Mouse (Mus musculus): ENCODE data around the gene Snai1. TPM values are rescaled to one million over a fixed set of nuclear protein-coding genes. Genes with fewer than 3 reads are reported as not detected.

Snai1 gene
- polyA plus RNA-seq, 2 experiments, result 67.9 to 123 TPM

DNA sequence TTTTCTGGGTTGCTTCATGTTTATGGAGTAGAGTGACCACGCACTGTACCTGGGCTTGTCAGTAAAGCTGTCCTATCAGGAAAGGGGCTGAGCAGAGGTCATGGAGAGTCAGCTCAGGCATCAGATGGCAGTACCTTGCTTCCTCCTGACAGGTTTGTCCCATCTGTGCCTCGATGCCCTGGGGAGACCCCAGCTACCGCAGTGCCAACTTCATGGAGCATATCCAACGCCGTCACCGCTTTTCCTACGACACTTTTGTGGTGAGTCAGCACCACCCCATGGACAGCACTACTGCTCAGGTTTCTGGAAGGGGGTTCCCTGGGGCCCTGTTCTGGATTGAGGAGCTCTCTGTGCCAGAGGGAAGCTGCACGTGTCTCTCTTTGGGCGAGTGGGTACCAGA is 25.6 kb upstream of the Snai1 start:
- peaks cover 98% of the 10 kb centered on the region for H3K36me3 ChIP-seq (ENCODE audit: control insufficient read depth, insufficient read depth, low read length)
- no peaks in the 10 kb centered on the region for H3K9me3 ChIP-seq (ENCODE audit: control insufficient read depth, low read length)
- no peak for TF ChIP-seq POLR2A (IDR thresholded peaks at IDR 0.05; ENCODE audit: borderline replicate concordance, extremely low read depth, insufficient read depth, insufficient read length)
- no peak overlapping the region for H3K4me3 ChIP-seq (replicated peaks; ENCODE audit: low read length)
- H3K27me3 ChIP-seq (ENCODE audit: control insufficient read depth, insufficient read depth, low read length), result no peaks in the 10 kb centered on the region
- ATAC-seq (ENCODE audit: low FRiP score, low read depth) (no peak), DNase-seq (ENCODE audit: low spot score) (no peak)
- H3K9ac ChIP-seq (ENCODE audit: low read depth, low read length, severe bottlenecking), result no peak overlapping the region
- H3K4me1 ChIP-seq (ENCODE audit: control insufficient read depth, insufficient read depth, low read length), result no peaks in the 10 kb centered on the region
- 93% methylated on average over 9 of the region's 9 CpGs for WGBS
- no peak overlapping the region for H3K27ac ChIP-seq (replicated peaks; ENCODE audit: low read depth, low read length)
- H3K4me2 ChIP-seq (replicated peaks; ENCODE audit: low read depth, low read length, severe bottlenecking), result no peak overlapping the region

DNA sequence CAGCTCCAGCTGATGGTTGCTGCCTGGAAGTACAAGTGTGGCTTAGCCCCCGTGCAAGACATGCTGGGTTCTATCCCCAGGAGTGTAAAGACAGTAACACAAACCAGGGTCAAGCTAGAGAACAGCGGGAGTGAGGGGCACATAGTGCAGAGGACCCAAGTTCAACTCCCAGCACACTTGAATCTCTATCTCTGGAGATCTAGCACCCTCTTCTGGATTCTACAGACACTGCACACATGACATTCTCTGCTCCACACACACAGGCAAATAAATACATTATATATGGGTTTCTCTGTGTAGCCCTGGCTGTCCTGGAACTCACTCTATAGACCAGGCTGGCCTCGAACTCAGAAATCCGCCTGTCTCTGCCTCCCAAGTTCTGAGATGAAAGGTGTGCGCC is 25.0 kb upstream of the Snai1 start:
- Histone ChIP-seq H3K27me3 (ENCODE audit: control insufficient read depth, insufficient read depth, low read length) (no peaks in the 10 kb centered on the region), H3K36me3 (ENCODE audit: control insufficient read depth, insufficient read depth, low read length) (peaks cover 98% of the 10 kb centered on the region)
- WGBS, result 98% methylated on average over 5 of the region's 5 CpGs

DNA sequence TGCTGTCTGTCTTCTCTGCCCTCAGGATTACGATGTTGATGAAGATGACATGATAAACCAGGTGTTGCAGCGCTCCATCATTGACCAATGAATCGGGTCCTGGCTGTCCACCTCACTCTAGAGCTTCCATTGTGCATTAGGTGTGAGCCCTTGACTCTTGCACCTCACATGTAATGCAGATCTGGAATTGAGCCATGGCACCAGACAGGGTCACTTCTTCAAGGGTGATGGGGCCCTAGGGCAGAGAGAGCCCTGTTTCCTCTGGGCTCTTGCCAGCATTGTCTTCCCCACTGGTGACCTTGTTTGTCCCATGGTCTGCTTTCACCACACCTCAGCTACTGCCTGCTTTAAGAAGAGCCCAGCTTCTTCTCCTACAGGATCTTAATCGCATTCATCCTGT is 23.4 kb upstream of the Snai1 start:
- Histone ChIP-seq H3K27me3 (ENCODE audit: control insufficient read depth, insufficient read depth, low read length) (no peaks in the 10 kb centered on the region), H3K27ac (replicated peaks; ENCODE audit: low read depth, low read length) (no peak overlapping the region), H3K4me3 (replicated peaks; ENCODE audit: low read length) (no peak overlapping the region), H3K36me3 (ENCODE audit: control insufficient read depth, insufficient read depth, low read length) (peaks cover 92% of the 10 kb centered on the region), H3K9ac (ENCODE audit: low read depth, low read length, severe bottlenecking) (no peak overlapping the region), H3K4me1 (ENCODE audit: control insufficient read depth, insufficient read depth, low read length) (no peaks in the 10 kb centered on the region), H3K9me3 (ENCODE audit: control insufficient read depth, low read length) (no peaks in the 10 kb centered on the region), H3K4me2 (replicated peaks; ENCODE audit: low read depth, low read length, severe bottlenecking) (no peak overlapping the region)
- DNase-seq (ENCODE audit: low spot score), result no peak
- no peak for ATAC-seq (ENCODE audit: low FRiP score, low read depth)
- no peak for TF ChIP-seq POLR2A (IDR thresholded peaks at IDR 0.05; ENCODE audit: borderline replicate concordance, extremely low read depth, insufficient read depth, insufficient read length)
- WGBS, result 96% methylated on average over 4 of the region's 4 CpGs

More for the DNA sequence above, 25.0 kb upstream of the Snai1 start:
- Histone ChIP-seq H3K4me3 (replicated peaks; ENCODE audit: low read length) (no peak overlapping the region), H3K27ac (replicated peaks; ENCODE audit: low read depth, low read length) (no peak overlapping the region), H3K4me1 (ENCODE audit: control insufficient read depth, insufficient read depth, low read length) (no peaks in the 10 kb centered on the region), H3K9me3 (ENCODE audit: control insufficient read depth, low read length) (no peaks in the 10 kb centered on the region), H3K9ac (ENCODE audit: low read depth, low read length, severe bottlenecking) (no peak overlapping the region), H3K4me2 (replicated peaks; ENCODE audit: low read depth, low read length, severe bottlenecking) (no peak overlapping the region)
- TF ChIP-seq POLR2A (IDR thresholded peaks at IDR 0.05; ENCODE audit: borderline replicate concordance, extremely low read depth, insufficient read depth, insufficient read length), result no peak
- DNase-seq (ENCODE audit: low spot score) (no peak), ATAC-seq (ENCODE audit: low FRiP score, low read depth) (no peak)

DNA sequence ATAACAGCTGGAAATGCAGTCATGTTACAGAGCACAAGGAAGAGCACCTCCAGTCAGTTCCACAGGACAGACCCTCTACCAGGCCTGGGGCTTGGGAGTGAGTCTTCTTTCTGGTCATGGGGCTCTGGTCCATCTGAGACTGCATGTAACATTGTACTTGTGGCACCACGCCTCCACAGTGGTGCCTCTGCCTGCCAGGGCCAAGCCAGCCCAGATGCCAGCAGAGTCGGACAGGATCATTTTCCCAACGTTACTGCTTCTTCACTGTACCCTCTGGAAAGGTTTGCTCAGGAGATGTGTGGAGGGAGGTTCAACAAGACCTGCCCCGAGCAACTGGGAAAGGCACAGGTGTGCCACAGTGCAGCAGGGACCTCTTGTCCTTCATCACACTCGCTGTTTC is 22.3 kb upstream of the Snai1 start:
- peaks cover 82% of the 10 kb centered on the region for H3K36me3 ChIP-seq (ENCODE audit: control insufficient read depth, insufficient read depth, low read length)
- H3K4me3 ChIP-seq (replicated peaks; ENCODE audit: low read length), result no peak overlapping the region
- 85% methylated on average over 5 of the region's 5 CpGs for WGBS
- ATAC-seq (ENCODE audit: low FRiP score, low read depth), result no peak
- no peaks in the 10 kb centered on the region for H3K27me3 ChIP-seq (ENCODE audit: control insufficient read depth, insufficient read depth, low read length)
- no peak for DNase-seq (ENCODE audit: low spot score)
- no peak overlapping the region for H3K4me2 ChIP-seq (replicated peaks; ENCODE audit: low read depth, low read length, severe bottlenecking)
- no peaks in the 10 kb centered on the region for H3K4me1 ChIP-seq (ENCODE audit: control insufficient read depth, insufficient read depth, low read length)
- H3K9ac ChIP-seq (ENCODE audit: low read depth, low read length, severe bottlenecking), result no peak overlapping the region
- H3K27ac ChIP-seq (replicated peaks; ENCODE audit: low read depth, low read length), result no peak overlapping the region
- no peak for TF ChIP-seq POLR2A (IDR thresholded peaks at IDR 0.05; ENCODE audit: borderline replicate concordance, extremely low read depth, insufficient read depth, insufficient read length)
- H3K9me3 ChIP-seq (ENCODE audit: control insufficient read depth, low read length), result no peaks in the 10 kb centered on the region

DNA sequence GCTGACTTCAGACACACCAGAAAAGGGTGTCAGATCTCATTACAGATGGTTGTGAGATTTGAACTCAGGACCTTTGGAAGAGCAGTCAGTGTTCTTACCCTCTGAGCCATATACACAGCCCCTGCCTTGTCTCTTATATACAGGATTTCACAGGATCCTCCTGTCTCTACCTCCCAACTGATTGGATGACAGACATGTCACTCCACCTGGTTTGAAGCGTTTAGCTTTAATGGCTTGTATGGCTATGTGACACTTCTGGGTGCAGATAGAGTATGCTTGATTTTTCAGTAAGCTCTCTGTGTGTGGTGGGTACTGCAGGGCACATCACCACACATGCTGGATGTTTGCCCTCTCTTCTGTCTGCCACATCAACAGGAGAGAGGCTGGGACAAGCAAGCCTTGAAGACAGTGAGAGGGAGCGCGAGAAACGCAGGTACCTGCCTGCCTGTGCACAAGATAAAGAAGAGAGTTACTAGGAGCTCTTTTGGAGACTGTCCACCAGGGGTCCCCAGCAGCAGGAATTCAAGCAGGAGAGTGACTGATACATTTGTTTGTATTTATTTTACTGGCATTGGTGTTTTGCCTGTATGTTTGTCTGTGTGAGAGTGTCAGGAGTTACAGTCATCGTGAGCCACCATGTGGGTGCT is 18.3 kb upstream of the Snai1 start:
- 84% methylated on average over 5 of the region's 5 CpGs for WGBS
- DNase-seq (ENCODE audit: low spot score) (no peak), ATAC-seq (ENCODE audit: low FRiP score, low read depth) (no peak)
- no peak overlapping the region for H3K4me3 ChIP-seq (replicated peaks; ENCODE audit: low read length)
- TF ChIP-seq POLR2A (IDR thresholded peaks at IDR 0.05; ENCODE audit: borderline replicate concordance, extremely low read depth, insufficient read depth, insufficient read length), result no peak
- H3K4me2 ChIP-seq (replicated peaks; ENCODE audit: low read depth, low read length, severe bottlenecking), result no peak overlapping the region
- no peaks in the 10 kb centered on the region for H3K4me1 ChIP-seq (ENCODE audit: control insufficient read depth, insufficient read depth, low read length)
- H3K9me3 ChIP-seq (ENCODE audit: control insufficient read depth, low read length), result no peaks in the 10 kb centered on the region
- peaks cover 41% of the 10 kb centered on the region for H3K36me3 ChIP-seq (ENCODE audit: control insufficient read depth, insufficient read depth, low read length)
- no peak overlapping the region for H3K9ac ChIP-seq (ENCODE audit: low read depth, low read length, severe bottlenecking)
- H3K27ac ChIP-seq (replicated peaks; ENCODE audit: low read depth, low read length), result no peak overlapping the region
- no peaks in the 10 kb centered on the region for H3K27me3 ChIP-seq (ENCODE audit: control insufficient read depth, insufficient read depth, low read length)

All from limb, embryonic 14.5 days (tissue).